Mouse (Mus musculus) monocyte, adult 5-6 weeks (primary cell): ENCODE measurements around the gene Tdo2. TPM values are rescaled to one million over a fixed set of nuclear protein-coding genes. Genes with fewer than 3 reads are reported as not detected.

Experiments used
- ATAC-seq: fragments of 153-309, 156-312 bp; replicated peaks from 2 replicates; pipeline ENCODE4 v1.8.0; 2017; ENCODE audit warnings: mild to moderate bottlenecking; ENCODE audit not compliant: low TSS enrichment, insufficient number of reproducible peaks, severe bottlenecking, poor library complexity, low FRiP score
- total RNA-seq: library from RNA; stranded (forward); fragments of 200-1000, 200-491, 200-594 nt; gene quantifications from 3 replicates; pipeline ENCODE4 v1.2.3, GENCODE M21; 2017

The Tdo2 gene
- total RNA-seq, 1 experiment from 2014 or later = not detected

DNA sequence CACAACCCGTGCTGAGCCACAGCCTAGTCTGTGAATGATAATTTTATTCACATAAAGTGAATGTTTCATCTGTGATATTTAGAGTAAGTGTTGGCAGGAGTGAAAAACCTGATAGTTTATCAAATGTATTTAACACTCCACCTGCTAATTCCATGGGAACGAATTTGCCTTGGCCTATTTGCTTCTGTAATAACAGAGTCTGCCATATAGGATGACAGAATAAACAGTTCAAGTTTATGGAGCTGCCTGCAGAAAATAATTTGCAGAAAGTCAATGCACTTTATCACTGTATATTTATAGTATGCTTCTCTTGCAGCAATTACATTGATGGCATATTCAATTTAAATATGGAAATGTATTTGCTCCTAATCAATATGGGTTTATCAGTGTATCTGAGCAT is 24.2 kb downstream of the Tdo2 start:
- no peak for ATAC-seq

DNA sequence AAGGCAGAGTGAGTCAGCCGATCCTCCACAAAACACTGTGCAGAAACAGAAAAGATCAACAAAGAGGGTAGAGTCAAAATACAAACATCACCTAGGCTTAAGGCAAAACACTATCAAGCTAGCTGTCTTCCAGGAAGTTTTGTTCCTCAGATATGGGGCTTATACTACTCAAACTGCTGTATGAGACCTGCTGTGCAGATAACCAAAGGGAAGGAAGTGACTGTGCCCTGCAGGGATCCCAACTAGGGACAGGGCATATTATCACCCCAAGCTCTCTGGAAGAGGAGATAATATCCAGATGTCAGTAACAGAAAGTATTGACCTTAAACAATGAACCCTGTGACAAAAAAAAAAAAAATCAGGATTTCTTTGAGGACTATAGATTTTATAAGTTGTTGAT is 27.0 kb downstream of the Tdo2 start:
- no peak for ATAC-seq

DNA sequence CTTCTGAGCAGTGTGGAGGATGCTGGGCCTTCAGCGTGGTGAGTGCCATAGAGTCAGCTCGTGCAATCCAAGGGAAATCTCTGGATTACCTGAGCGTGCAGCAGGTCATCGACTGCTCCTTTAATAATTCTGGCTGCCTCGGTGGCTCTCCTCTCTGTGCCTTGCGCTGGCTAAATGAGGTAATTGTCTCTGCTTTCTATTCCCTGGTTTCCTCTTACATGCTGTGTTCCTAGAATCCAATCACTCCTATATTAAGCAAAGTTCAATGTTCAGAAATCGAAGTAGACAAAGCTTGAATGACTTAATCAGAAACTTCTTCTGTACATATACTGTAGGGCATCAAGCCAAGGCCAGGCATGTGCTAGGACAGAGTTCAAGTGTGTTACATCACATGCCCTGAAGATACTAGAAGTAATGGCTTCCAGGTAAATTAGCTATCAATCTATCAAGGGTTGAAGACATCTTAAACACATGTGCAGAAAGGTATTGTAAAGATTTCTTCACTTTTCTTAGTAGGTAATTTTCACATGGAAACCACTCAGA is 31.1 kb downstream of the Tdo2 start:
- ATAC-seq = no peak

DNA sequence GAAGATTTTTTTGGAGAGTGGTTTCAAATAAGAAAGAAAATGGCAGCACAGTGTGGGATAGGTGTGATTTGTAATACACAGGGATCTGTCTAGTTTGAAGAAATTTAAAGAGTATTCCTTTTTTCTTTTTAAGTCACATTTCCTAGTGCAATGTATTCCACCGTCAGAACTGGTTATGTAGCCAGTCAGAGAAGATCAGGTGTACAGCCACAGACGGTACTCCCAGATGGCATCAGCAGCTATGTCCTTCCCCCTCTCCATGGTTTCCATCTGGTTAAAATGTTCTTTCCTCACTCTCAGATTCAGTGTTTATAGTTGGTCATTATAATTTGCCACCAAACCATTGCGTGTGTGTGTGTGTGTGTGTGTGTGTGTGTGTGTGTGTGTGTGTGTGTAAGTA is 32.9 kb downstream of the Tdo2 start:
- ATAC-seq = no peak

DNA sequence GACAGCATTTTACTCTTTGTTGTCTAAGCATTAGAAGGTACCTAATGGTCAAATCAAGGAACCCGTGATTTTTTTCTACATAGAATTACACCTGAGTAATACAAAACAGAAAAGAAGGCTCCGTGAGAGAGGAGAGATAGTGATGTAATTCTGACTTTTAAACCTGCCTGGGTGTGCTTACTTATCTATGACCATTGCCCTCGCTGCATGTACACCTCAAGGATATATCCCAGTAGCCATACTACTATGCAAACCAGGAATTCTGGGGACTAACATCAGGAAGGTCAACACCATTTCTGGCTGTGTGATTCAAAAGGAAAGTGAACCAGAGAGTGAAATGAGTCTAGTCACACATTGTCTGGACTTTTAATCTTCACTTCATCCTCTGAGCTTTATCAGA is 33.7 kb downstream of the Tdo2 start:
- no peak for ATAC-seq

DNA sequence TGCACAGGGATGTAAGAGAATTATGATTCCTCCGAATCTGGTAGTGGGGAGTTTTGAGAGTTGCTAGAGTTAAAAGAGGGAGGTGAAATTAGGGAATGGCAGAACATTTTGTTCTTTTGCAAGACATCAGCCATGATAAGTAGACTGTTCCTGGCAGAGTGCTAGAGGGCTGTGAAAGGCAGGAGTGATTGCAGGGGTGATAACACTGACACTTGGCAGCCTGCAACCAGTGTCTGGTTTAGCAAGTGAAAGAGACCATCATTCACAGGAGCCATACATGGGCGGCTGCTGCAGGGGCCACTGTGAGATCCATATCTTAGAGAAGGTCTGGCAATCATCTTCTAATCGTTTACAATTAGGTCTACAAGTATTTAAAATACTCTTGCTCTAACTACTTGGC is 37.1 kb downstream of the Tdo2 start:
- ATAC-seq = no peak

DNA sequence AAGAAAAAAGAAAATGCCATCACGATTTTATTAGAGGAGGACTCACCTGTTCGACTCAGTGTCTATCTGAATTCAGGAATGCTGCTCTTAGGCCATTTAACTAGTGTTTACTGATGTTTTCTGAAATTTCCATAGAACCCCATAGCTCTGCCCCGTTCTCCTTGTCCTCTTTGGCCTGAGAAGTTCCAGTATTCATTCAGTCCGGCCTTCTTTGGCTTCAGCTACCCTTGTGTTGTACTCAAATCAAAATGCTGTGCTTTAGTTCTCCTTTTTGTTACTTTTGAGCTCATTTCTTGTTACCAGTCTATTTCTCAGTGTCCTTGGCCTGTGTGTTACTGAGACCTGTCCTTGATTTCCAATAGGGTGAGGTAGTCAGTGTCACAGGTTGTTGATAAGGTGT is 42.7 kb downstream of the Tdo2 start:
- ATAC-seq = no peak

DNA sequence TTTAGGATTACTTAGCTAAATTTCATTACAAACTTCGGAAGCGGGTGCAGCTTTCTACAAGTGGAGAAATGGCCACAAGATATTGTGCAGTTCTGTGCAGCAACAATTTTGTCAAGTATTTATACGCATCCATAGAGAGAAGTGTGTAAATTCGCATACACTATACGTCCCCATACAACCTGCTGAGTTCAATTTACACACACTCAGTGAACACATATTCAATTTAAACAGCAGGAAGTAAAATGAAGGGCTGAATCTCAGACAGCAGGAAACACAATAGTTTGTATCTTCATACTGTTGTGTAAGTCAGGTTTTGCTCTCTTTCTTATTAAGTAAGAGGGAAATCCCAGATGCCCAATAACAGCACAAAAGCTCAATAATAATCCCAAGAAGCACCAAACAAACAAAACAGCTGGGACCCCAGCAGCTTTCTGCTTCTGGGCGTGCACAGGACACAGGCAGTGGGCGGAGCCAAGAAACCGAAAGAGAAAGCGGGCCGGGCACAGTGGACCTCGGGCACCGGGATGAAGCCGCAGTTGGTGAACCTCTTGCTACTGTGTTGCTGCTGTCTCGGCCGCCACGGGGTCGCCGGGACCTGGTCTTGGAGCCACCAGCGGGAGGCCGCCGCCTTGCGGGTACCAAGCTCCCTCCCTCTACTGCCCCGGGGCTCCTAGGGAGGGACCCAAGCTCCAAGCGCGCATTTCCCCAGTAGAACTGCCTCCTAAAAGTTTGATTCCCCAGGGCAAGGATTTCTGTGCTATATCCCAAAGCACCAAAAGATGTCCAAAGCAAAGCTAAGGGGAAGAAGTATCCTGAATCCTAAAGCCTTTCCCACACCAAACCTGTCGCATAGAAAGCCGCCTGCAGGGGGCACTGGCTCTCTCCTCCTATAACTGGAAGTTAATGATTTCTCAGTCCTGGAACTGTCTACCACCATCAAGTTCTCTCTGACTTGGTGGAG is 43.6 kb downstream of the Tdo2 start, which contains the start of gene Ctso:
Ctso (plus strand) TSS at position 461 of the 961 bp plus-strand sequence.
- ATAC-seq = peak; percentile 81

DNA sequence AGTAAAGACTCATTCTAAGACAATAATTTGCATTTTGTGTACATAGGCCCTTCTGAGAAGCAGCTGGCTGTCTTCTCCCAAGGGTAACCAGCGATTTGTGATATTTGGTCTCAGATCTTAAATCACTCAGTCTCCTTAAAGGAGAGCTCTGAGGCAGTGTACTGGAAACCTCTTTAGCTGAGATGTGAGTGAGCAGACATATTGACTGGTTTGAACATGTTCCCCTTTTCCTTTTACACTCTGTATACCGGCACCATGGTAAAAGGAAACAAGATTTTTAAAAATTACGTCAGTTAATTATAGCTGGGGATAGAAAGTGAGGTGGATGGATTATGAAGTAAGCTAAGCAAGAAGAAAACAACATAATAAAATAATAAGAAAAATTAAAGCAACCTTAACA is 44.3 kb downstream of the Tdo2 start:
- no peak for ATAC-seq

DNA sequence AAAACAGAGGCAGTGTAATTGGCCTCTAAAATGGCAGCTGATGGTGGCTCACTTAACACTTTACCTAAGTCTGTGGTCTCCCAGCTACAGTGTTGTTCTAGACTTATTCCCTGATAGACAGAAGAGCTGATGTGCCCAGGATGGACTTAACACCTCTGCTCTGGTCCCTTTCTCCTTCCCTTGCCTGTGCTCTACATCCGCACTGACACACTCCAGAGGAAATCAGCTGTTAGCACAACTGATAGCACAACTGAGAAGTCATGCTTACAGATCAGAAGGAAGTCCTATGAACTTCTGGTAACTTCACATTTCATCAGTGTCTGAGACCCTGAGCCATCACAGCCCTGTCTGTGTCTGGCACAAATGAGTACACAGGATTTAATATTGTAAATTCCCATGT is 46.9 kb downstream of the Tdo2 start:
- ATAC-seq = no peak

DNA sequence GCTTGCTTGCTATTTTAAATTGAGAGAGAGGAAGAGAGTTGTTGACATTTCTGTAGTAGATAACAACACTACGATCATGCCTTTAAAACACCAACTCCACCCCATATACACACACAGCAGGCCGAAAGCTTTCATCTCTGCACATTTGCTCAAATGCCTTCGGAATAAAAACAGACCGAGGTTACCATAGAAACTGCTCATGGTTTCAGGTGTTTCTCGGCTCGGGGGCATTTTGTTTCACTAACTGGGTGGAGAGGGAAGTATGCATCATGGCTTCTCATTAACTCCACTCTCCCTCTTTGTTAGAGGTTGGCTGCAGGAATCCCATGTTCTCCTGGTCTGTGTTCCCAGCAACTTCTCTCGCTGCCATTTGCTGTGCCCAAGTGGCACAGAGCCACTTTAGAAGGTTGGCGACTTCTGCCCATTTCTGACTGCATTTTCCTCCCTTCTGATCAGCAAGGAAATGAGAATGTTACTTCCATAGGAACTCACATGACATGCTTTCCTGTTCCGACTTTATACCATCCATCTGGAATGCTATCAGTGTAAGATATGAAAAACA is 49.2 kb downstream of the Tdo2 start:
- ATAC-seq = no peak

DNA sequence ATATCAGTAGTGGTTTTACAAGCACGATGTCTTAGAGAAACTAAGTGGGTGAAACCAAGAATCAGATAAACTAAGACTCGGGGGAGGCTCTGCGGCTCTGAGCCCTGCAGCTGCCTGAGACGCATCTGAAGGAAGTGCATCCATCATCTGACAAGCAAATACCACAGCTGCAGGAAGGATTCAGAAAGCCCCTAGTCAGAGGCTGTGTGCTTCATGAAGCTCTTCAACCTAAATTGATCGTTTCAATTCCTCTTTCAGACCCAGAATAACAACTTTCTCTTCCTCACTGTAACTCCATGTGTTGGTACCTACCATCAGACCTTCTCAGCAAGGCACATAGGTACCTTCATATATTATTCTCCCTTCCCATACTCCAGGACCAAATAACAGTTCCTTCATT is 50.1 kb downstream of the Tdo2 start:
- ATAC-seq = peak; percentile 59

DNA sequence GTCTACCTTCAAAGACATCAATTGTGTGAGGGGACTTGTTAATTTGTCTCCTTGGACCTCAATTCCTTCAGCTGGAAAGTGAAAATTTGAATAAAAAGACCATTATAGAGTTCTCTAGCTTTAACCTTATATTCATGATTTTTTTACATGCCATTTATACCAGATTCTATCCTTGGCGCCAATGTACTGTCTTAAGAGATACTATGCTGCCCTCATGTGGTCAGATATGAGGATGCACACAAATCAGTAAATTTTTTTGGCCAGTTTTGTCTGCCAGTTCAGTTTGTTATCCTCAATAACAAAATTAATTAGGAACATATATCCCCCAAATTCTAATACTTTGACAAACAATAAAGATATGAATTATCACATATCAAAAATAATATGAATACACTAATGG is 51.1 kb downstream of the Tdo2 start:
- no peak for ATAC-seq

DNA sequence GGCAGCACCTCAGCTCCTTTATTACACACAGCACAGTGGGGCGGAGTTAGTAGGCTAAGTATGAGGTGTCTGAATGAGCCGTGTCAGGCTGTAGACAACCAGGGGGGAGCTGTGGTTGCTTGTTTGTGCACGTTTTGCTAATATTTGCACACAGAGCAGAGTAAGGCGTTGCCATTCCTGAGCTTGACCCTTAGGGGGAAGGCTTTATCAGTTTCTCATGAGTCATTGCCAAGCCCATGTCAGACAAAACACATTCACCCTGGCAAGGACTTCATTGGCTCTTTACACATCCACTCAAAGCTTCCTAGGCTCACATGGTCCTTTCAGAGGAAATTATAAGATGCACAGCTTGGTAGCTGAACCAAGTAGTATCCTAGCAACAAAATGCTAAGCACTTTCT is 53.1 kb downstream of the Tdo2 start:
- no peak for ATAC-seq

DNA sequence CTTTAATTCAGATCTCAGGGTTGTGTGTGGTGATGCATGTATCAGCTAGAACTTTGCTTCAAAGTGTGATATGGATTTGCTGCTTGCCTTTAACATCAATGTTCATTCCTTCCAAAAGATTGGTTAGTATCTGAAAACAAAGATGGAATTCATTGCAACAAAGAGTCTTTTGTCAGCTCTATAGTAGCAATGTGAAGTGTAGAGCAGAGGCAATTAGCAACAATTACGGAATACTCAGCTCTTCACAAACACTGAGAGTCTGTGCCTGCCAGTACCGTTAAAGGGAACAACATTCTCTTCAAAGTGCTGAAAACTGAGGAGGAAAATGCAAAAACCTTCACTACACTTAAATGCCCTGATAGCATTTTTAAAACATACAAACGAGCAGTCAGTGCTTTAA is 56.3 kb downstream of the Tdo2 start:
- no peak for ATAC-seq

DNA sequence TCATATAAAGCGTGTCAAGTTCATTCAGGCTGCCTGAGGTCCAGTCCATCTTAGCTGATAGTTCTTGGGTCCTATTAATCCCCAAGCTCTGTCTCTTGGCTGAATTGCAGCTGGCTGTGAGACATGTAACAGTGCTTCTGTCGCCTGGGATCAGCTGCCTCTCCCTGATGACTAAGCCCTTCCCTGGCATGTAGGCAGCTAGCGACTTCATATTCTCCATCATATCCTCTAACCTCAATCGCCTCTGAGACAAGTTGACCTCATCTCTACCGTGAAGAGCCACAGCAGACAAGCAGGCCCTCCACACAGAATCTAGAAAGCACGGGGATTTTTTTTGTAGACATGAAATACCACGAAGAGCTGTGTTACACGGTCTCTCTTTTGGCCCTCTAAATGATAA is 57.8 kb downstream of the Tdo2 start:
- no peak for ATAC-seq

DNA sequence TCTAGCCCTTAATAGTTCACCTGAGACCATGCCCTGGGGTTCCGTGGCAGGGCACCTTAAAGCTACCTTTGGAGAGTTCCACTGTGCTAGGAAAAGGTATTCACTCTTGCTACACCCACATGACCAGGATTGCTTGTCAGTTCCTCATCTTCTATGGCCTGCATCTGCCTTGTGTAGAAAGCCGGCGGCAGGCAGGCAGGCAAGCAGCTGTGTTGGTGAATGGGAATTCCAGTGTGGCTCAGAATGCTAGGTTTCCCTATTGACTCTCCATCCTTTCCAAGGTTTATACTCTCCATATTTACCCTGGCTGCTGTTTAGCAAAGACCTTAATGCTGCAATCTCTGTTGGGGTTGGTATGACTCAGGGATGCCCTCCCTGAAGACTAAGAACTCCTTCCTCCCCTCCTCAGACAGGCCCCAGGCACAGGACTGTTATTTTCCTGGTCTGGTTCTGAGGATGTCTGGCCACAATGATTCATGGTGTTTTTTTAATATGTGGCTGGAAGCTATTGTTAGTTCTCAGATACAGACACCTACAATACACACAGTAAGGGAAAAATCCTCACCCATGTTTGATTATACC is 58.6 kb downstream of the Tdo2 start:
- no peak for ATAC-seq

DNA sequence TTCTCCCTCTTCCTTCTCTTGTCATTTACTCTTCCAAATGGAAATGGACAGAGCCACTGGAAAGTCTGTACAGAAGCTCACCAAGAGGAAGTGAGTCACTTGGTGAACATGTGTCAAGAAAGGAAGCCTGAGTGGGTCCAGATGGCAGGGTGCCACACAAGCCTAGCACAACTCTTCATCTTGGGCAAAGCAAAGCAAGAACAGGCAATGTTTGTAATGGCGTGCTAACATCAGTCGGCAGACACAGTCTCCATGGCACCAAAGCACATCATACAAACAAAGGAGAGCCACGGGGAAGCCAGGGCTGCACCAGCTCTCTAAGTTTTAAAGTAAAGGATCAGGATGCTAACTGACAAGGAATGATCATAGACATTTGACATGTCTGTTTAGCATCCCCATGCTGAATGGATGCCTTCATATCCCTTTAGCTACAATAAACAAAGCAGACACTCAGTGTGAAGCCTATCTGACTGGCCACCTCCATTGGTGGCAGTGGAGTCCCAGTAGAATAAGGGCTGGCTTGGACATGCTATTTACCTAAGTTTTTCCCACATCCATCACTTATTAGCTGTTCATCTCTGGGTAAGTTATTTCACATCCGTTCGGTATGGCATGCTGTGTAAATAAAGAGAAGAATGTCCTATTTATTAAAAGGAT is 59.8 kb downstream of the Tdo2 start:
- no peak for ATAC-seq
